Mouse (Mus musculus): Measurements from ENCODE around the gene Ptprn. TPM values are rescaled to one million over a fixed set of nuclear protein-coding genes. Genes with fewer than 3 reads are reported as not detected.

Ptprn gene
- polyA plus RNA-seq, 1 experiment = 0.94 TPM

DNA sequence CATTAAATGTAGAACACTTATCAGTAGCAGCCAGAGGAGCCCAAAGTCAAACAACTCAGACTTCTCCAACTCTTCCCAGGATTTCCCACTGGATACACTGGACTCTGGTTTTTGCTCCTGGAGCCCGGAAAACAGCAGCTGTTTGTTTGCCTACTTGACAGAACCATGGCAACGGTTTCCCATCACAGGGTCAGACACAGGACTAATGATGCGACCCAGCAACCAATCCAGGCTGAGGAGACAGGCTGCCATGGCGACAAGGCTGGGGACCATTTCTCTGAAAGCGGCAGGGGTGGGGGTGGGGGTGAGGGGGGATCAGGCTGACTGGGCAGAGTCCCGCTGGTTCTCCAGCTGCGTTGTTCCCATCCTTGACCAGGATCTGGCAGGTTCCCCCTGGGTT is 25.1 kb upstream of the Ptprn start:
- no peak overlapping the region for H3K27ac ChIP-seq (ENCODE audit: insufficient read depth, low read depth, low read length)
- TF ChIP-seq CTCF (IDR thresholded peaks at IDR 0.05; ENCODE audit: low read depth, low read length) = no peak
- TF ChIP-seq POLR2A (IDR thresholded peaks at IDR 0.05; ENCODE audit: borderline replicate concordance, low read depth, low read length) = no peak

DNA sequence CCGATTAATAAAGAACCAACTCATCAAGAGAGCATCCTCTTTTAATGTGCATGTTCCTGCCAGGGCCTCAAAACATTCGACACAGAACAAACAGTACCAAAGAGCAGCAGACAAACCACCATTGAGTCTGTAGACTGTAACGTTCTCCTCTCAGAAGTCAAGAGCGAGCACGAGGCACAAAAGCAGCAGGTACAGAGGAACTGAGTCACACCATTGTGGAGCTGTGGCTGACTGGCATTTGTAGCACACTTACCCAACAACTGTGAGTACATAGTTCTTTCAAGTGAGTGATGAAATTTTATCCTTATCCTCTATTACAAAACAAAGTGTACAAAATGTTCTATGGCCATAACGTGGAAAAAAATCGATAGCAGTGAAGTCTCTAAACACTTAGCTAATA is 20.6 kb upstream of the Ptprn start:
- H3K4me1 ChIP-seq (ENCODE audit: control insufficient read depth, insufficient read depth, low read length) = no peaks in the 10 kb centered on the region
- H3K27ac ChIP-seq (ENCODE audit: insufficient read depth, low read depth, low read length) = no peak overlapping the region
- no peak overlapping the region for H3K4me3 ChIP-seq (ENCODE audit: insufficient read depth, low read length)
- TF ChIP-seq POLR2A (IDR thresholded peaks at IDR 0.05; ENCODE audit: borderline replicate concordance, low read depth, low read length) = no peak

More for the DNA sequence above, 25.1 kb upstream of the Ptprn start:
- Histone ChIP-seq H3K4me3 (ENCODE audit: insufficient read depth, low read length) (no peak overlapping the region), H3K4me1 (ENCODE audit: control insufficient read depth, insufficient read depth, low read length) (no peaks in the 10 kb centered on the region)

DNA sequence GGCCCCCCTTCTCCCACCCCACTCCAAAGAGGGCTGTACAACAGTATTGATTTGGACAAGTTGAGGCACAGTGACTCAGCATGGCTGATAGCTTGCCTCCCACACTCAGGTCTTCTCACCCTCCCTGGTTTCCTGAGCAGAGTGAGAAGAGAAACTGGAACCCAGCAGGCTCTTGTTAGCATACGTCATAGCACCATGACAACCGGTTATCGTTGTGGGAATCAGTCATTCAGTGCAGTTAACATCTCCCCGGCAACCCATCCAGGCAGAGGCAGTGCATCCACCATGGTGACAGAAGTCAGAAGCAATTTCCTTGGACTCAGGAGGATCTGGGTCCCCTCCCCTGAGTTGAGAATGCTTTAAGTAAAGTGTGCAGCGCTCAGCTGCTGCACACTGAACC is 18.7 kb upstream of the Ptprn start:
- H3K4me1 ChIP-seq (ENCODE audit: control insufficient read depth, insufficient read depth, low read length) = no peaks in the 10 kb centered on the region
- no peak for TF ChIP-seq CTCF (IDR thresholded peaks at IDR 0.05; ENCODE audit: low read depth, low read length)
- no peak for TF ChIP-seq POLR2A (IDR thresholded peaks at IDR 0.05; ENCODE audit: borderline replicate concordance, low read depth, low read length)
- no peak overlapping the region for H3K4me3 ChIP-seq (ENCODE audit: insufficient read depth, low read length)
- H3K27ac ChIP-seq (ENCODE audit: insufficient read depth, low read depth, low read length) = no peak overlapping the region

DNA sequence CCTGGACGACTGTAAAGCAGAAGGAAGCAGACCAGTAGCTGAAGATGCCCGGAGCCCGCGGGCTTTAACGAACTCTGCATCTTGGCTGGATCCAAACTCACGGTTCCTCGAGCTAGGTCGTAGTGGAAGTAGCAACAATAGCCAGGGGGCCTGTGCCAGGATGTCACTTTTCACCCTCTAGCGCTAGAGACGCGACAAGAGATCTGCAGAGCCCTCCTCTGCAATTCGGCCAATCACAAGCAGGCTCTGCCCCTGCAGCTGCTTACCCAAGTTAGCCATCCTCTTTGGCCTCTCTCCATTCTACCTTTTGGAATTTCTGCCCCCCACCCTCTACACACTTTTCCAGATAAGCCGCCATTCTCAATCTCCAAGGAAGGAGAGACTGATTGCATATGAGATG is 13.9 kb upstream of the Ptprn start, which contains the start of gene Resp18:
Gene Resp18, minus strand, starts transcription at position 188 of the 400 bp plus-strand sequence.
- H3K4me1 ChIP-seq (ENCODE audit: control insufficient read depth, insufficient read depth, low read length) = peaks cover 2% of the 10 kb centered on the region; the same call in 1 of the 2 replicates
- H3K27ac ChIP-seq (ENCODE audit: insufficient read depth, low read depth, low read length) = no peak within 1 kb of the TSS
- H3K4me3 ChIP-seq (ENCODE audit: insufficient read depth, low read length) = no peak within 1 kb of the TSS
- TF ChIP-seq POLR2A (IDR thresholded peaks at IDR 0.05; ENCODE audit: borderline replicate concordance, low read depth, low read length) (no peak), CTCF (IDR thresholded peaks at IDR 0.05; ENCODE audit: low read depth, low read length) (no peak)

DNA sequence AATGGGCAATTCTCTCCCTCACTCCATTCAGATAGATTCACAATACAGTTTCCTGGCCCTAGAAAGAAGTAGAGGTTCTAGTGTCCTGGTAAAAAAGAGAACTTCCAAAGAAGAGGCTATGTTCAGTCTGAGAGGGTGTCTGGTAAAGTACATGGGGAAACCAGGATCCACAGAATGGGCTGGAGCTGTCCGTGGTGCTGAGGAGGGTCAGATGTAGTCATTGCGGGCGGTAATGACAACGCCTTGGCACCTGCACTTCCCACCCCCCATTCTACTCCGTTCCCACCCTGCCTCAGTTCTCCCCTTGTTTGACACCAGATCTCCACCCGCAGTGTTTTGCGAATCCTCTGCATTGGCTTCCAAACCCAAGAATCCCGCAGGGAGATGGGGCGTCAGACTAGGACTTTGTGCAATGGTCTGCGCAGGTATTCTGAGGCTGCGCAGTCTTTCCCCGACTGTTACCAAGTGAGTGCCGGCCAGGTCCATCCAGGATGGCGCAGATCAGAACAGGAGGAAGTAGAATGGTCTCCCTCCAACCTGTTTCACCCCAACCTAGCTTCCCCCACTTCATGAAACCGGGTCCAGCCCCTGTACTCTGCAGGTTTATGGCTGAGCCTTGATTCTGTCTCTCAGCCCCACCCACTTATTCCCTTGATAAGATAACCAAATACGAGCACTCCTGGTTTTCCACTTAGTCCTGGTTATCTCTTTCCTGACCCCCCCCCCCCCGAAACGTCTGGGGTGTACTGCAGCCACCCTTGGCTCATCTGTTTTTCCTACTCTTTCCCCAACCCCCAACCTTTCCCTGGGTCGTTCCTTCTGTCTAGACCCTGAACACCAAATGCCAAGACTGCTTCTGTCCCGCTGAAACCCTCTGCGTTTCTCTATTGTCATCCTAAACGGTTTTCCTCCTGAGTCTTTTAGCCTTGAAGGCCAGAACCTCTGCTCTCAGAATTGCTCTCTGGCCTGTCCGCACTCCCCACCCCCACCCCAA is 13.2 kb upstream of the Ptprn start:
- Histone ChIP-seq H3K27ac (ENCODE audit: insufficient read depth, low read depth, low read length) (no peak overlapping the region), H3K4me3 (ENCODE audit: insufficient read depth, low read length) (no peak overlapping the region), H3K4me1 (ENCODE audit: control insufficient read depth, insufficient read depth, low read length) (peaks cover 2% of the 10 kb centered on the region; the same call in 1 of the 2 replicates)
- TF ChIP-seq POLR2A (IDR thresholded peaks at IDR 0.05; ENCODE audit: borderline replicate concordance, low read depth, low read length) (no peak), CTCF (IDR thresholded peaks at IDR 0.05; ENCODE audit: low read depth, low read length) (no peak)

DNA sequence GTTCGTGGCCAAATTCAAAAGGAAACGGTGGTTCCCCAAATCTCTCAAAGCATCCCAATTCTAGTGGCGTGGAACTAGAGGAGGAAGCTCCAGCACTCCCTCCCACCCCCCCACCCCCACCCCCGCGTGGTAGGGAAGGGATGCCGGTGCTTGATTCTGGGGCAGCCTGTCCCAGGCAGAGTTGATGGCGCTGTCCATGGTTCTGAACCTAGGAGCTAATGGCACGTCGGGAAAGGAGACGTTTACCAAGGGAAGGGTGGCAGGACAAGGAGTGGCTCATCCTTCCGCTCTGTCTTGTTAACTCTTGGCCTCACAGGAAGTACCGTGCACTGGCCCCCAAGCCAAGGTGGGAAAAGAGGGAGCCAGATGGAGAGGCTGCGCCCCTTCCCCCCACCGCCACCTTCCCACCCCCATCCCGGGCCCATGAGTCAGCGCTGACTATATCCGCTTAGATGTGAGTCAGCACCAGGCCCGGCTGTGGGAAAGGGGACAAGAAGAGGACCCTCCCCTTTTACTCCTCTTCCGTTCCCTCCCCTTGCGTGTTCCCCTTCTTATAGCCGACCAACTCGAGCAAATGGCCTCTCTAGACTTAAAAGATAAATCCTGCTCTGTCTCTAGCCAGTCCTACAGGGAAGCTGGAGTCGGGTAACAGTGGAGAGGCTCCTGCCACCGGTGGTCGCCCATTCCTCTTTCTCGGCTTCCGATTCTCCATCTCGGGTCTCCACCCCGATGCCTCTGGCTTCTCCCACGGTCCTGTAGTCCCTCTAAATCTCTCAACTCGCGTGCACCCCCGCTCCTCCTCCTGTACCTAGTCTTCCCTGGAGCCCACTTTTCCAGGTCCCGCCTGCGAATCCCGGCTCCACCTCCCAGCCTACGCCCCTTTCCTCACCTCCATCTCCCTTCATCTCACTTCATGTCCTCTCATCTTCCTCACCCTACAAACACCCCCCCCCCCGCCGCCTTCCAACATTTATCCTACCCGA is 1.0 kb downstream of the Ptprn start:
- H3K4me1 ChIP-seq (ENCODE audit: control insufficient read depth, insufficient read depth, low read length) = peaks cover 4% of the 10 kb centered on the region; the same call in 1 of the 2 replicates
- no peak overlapping the region for H3K27ac ChIP-seq (ENCODE audit: insufficient read depth, low read depth, low read length)
- no peak overlapping the region; the same call in 1 of the 2 replicates for H3K4me3 ChIP-seq (ENCODE audit: insufficient read depth, low read length)
- TF ChIP-seq CTCF (IDR thresholded peaks at IDR 0.05; ENCODE audit: low read depth, low read length) (no peak), POLR2A (IDR thresholded peaks at IDR 0.05; ENCODE audit: borderline replicate concordance, low read depth, low read length) (no peak)

DNA sequence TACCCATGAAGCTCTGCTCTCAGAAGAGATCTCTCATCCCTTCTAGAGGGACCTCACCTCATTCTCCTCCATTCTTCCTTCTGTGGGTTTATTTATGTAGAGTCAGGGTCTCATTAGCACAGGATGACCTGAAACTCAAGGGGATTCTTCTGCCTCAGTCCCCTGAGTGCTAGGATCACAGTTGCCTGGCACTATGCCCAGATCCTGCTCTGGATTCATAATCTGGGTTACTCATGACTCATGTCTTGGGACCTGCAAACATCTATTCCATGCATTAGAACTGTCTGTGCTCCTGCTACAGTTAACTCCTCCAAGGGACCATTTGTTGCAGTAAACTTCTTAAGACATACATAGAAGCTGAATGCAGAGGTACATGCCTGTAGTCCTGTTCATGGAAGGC is 3.0 kb downstream of the Ptprn start:
- no peak overlapping the region for H3K27ac ChIP-seq (ENCODE audit: insufficient read depth, low read depth, low read length)
- TF ChIP-seq POLR2A (IDR thresholded peaks at IDR 0.05; ENCODE audit: borderline replicate concordance, low read depth, low read length) = no peak
- no peak for TF ChIP-seq CTCF (IDR thresholded peaks at IDR 0.05; ENCODE audit: low read depth, low read length)
- peaks cover 4% of the 10 kb centered on the region; the same call in 1 of the 2 replicates for H3K4me1 ChIP-seq (ENCODE audit: control insufficient read depth, insufficient read depth, low read length)
- no peak overlapping the region for H3K4me3 ChIP-seq (ENCODE audit: insufficient read depth, low read length)

DNA sequence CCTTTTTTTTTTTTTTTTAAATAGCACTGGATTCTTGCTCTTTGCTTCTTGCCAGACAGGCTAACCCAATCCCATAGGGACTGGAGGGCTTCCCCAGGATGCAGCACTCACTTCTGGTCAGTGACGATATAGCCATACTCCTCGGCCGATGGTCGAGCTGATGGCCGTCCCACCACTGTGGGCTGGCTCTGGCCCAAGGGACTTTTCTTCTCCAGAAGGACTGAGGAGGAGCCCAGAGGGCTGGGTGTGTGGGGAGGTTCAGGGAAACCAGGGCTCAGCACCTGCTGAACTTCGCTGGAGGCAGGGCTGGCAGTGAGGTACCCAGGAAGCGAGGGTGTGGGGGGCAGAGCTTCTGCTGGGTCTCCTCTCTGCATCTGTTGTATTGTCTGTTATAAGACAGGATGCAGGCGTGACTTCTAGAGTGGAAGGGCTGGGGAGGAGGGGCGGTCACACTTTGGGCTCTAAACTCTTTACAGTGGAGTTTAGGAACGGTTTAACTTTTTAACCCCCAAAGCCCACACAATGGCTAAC is 8.7 kb downstream of the Ptprn start:
- Histone ChIP-seq H3K4me1 (ENCODE audit: control insufficient read depth, insufficient read depth, low read length) (peaks cover 3% of the 10 kb centered on the region), H3K4me3 (ENCODE audit: insufficient read depth, low read length) (no peak overlapping the region), H3K27ac (ENCODE audit: insufficient read depth, low read depth, low read length) (no peak overlapping the region)
- TF ChIP-seq POLR2A (IDR thresholded peaks at IDR 0.05; ENCODE audit: borderline replicate concordance, low read depth, low read length) = no peak
- no peak for TF ChIP-seq CTCF (IDR thresholded peaks at IDR 0.05; ENCODE audit: low read depth, low read length)

DNA sequence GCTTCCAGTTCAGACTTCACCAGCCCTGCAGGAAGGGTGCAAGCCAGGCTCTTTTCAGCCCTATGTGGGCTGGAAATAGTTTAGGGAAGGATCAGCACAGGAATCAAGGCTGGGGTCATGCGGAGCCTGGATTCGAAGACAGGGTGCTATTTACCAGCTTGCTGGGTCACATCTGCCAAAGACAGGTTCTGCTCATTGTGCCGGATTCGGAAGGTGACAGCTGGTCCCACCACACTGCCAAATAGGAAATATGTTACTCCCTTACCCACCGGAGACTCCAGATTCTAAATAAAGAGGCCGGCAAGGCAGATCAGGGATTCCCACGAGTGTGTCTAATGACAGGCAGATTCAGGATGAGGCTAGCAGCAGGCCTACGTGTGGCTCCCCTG is 9.7 kb downstream of the Ptprn start:
- H3K27ac ChIP-seq (ENCODE audit: insufficient read depth, low read depth, low read length) = no peak overlapping the region
- 0 out of 2 replicates have a peak, but pooled peaks have one; percentile 4 for TF ChIP-seq CTCF (IDR thresholded peaks at IDR 0.05; ENCODE audit: low read depth, low read length)
- TF ChIP-seq POLR2A (IDR thresholded peaks at IDR 0.05; ENCODE audit: borderline replicate concordance, low read depth, low read length) = no peak

More for the DNA sequence above, 9.7 kb downstream of the Ptprn start:
- Histone ChIP-seq H3K4me1 (ENCODE audit: control insufficient read depth, insufficient read depth, low read length) (peaks cover 3% of the 10 kb centered on the region), H3K4me3 (ENCODE audit: insufficient read depth, low read length) (no peak overlapping the region)

Data from bone marrow macrophage, adult 2 months (primary cell).